Mouse (Mus musculus) limb, embryonic 14.5 days (tissue): Measurements from ENCODE around the gene Nfe2l1. TPM values are rescaled to one million over a fixed set of nuclear protein-coding genes. Genes with fewer than 3 reads are reported as not detected.

Source experiments
- ATAC-seq: fragments of 200-750 bp; cut with Nextera tagmentation; 2 replicates; pipeline ENCODE4 v1.8.0; 2017; ENCODE audit warnings: low read depth, moderate number of reproducible peaks, moderate TSS enrichment; ENCODE audit not compliant: low FRiP score
- DNase-seq: peaks from one replicate; pipeline ENCODE4 v3.0.0-alpha.2; 2015; ENCODE audit warnings: low spot score
- H3K27ac ChIP-seq: fragments of 300-500 bp; sonication (generic); replicated peaks from 2 replicates; pipeline ENCODE4 v1.5.1; 2014; ENCODE audit warnings: low read depth, mild to moderate bottlenecking, low read length, moderate library complexity, mixed read lengths
- H3K27me3 ChIP-seq: fragments of 300-500 bp; sonication (generic); 2 replicates; pipeline ENCODE4 v1.6.1; 2014; ENCODE audit warnings: low read length, mixed read lengths; ENCODE audit not compliant: control insufficient read depth, insufficient read depth
- H3K36me3 ChIP-seq: fragments of 300-500 bp; sonication (generic); 2 replicates; pipeline ENCODE4 v1.6.1; 2014; ENCODE audit warnings: mild to moderate bottlenecking, low read length, moderate library complexity, mixed read lengths; ENCODE audit not compliant: control insufficient read depth, insufficient read depth
- H3K4me1 ChIP-seq: fragments of 300-500 bp; sonication (generic); 2 replicates; pipeline ENCODE4 v1.6.1; 2014; ENCODE audit warnings: antibody characterized with exemption, low read length, mixed read lengths; ENCODE audit not compliant: control insufficient read depth, insufficient read depth
- H3K4me2 ChIP-seq: fragments of 300-500 bp; sonication (generic); replicated peaks from 2 replicates; pipeline ENCODE4 v1.6.1; 2014; ENCODE audit warnings: low read depth, mild to moderate bottlenecking, low read length, moderate library complexity; ENCODE audit not compliant: severe bottlenecking
- H3K4me3 ChIP-seq: fragments of 300-500 bp; sonication (generic); replicated peaks from 2 replicates; pipeline ENCODE4 v1.5.1; 2014; ENCODE audit warnings: low read length
- H3K9ac ChIP-seq: fragments of 300-500 bp; sonication (generic); 2 replicates; pipeline ENCODE4 v1.6.1; 2014; ENCODE audit warnings: mild to moderate bottlenecking, low read depth, low read length, moderate library complexity; ENCODE audit not compliant: severe bottlenecking
- H3K9me3 ChIP-seq: fragments of 300-500 bp; sonication (generic); 2 replicates; pipeline ENCODE4 v1.6.1; 2016; ENCODE audit warnings: low read length; ENCODE audit not compliant: control insufficient read depth
- POLR2A ChIP-seq: fragments of 200-500 bp; IDR thresholded peaks from 2 replicates; pipeline ENCODE4 v1.8.0; 2012; ENCODE audit warnings: inconsistent platforms, mild to moderate bottlenecking, moderate library complexity, borderline replicate concordance; ENCODE audit not compliant: insufficient read depth, insufficient read length; ENCODE audit errors: extremely low read depth
- WGBS: fragments of 180-500 bp; shearing (Covaris S2); extraction: QIAGEN DNeasy Blood & Tissue Kit; methylation state at CpG from one replicate; pipeline ENCODE4 v1.1.7; 2014; 5-methylcytosine and 5-hydroxymethylcytosine counted together
- polyA plus RNA-seq, 2 experiments: library from polyadenylated mRNA; depleted of rRNA in 1 of 2; stranded (reverse) in 1 of 2; unstranded in 1 of 2; fragments of >200 nt; fragmentation: Nextera tagmentation in 1 of 2; extraction: Ambion mirVana in 1 of 2; gene quantifications; 2 replicates each; pipeline versions ENCODE4 v1.2.1 to v1.2.3; 2012 to 2014

Gene Nfe2l1
- polyA plus RNA-seq, 2 experiments: 42.0 to 94.5 TPM

GRCm38 (mm10) chr11:96830539-96831216 lies 910 bp upstream of the Nfe2l1 start:
- WGBS: 22% methylated on average over 13 of the region's 13 CpGs
- peak overlapping the region; percentile 61 for H3K4me2 ChIP-seq
- peaks cover 25% of the 10 kb centered on the region; the same call in 1 of the 2 replicates for H3K4me1 ChIP-seq
- H3K27ac ChIP-seq: peak overlapping the region; percentile 93
- no peaks in the 10 kb centered on the region for H3K9me3 ChIP-seq
- peak overlapping the region; percentile 76 for H3K9ac ChIP-seq
- DNase-seq (no peak), ATAC-seq (no peak)
- H3K27me3 ChIP-seq: no peaks in the 10 kb centered on the region
- peak overlapping the region; percentile 89 for H3K4me3 ChIP-seq
- no peak for TF ChIP-seq POLR2A
- peaks cover 15% of the 10 kb centered on the region for H3K36me3 ChIP-seq

GRCm38 (mm10) chr11:96829403-96829812 lies 360 bp downstream of the Nfe2l1 start:
- Histone ChIP-seq H3K27ac (peak overlapping the region; percentile 95), H3K4me1 (peaks cover 37% of the 10 kb centered on the region), H3K4me3 (peak overlapping the region; percentile 89), H3K27me3 (no peaks in the 10 kb centered on the region), H3K36me3 (peaks cover 17% of the 10 kb centered on the region), H3K9ac (peak overlapping the region; percentile 85), H3K4me2 (peak overlapping the region; percentile 66), H3K9me3 (no peaks in the 10 kb centered on the region)
- TF ChIP-seq POLR2A: no peak
- DNase-seq (peak; percentile 77), ATAC-seq (peak; percentile 58)
- 0% methylated on average over 28 of the region's 33 CpGs for WGBS

DNA sequence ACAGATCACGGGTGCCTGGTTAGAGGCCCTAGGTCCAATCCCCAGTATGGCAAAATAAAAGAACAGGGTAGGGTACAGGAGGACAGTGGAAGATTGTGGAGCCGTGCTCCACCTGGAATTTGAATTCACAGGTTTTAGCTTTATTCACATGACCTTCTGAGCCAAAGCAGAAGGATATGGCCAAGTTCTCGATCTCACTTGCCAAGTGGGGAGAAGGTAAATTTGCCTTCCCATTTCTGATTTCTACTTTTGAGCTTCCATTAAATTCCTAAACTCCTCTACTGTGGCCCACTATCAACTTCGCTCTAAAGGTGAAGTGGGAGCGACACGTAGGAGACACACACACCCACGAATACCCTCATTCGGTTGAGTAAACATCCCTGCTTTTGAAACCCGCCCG lies 887 bp downstream of the Nfe2l1 start:
- no peak for TF ChIP-seq POLR2A
- Histone ChIP-seq H3K4me1 (peaks cover 40% of the 10 kb centered on the region), H3K9me3 (no peaks in the 10 kb centered on the region), H3K9ac (peak overlapping the region; percentile 85), H3K27me3 (no peaks in the 10 kb centered on the region), H3K4me3 (peak overlapping the region; percentile 89), H3K36me3 (peaks cover 17% of the 10 kb centered on the region), H3K27ac (peak overlapping the region; percentile 95; the same call in 1 of the 2 replicates), H3K4me2 (peak overlapping the region; percentile 66)
- no peak for ATAC-seq
- WGBS: 12% methylated on average over 10 of the region's 10 CpGs
- DNase-seq: no peak

DNA sequence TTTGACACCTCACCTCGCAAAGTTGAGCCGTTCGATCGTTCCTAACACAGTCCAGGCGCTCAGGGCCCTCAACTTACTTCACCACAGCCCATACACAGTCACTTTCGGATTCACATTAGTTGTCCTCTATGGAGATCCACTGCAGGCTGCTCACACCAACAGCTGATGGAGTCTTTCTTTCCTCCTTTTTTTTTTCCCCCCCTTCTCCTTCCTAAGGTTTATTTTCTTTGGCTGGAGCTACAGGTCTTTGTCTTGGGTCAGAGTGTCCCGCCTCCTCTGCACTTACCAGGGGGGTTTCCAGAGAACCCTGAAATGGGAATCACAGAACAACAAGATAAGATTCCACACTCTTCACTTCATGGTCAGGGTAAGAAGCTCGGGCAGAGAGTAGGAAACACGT lies 1.9 kb downstream of the Nfe2l1 start:
- ATAC-seq (no peak), DNase-seq (no peak)
- peaks cover 19% of the 10 kb centered on the region for H3K36me3 ChIP-seq
- WGBS: 74% methylated on average over 9 of the region's 9 CpGs
- no peak overlapping the region for H3K4me3 ChIP-seq
- H3K9ac ChIP-seq: no peak overlapping the region
- TF ChIP-seq POLR2A: no peak
- H3K27ac ChIP-seq: no peak overlapping the region
- no peaks in the 10 kb centered on the region for H3K27me3 ChIP-seq
- no peaks in the 10 kb centered on the region for H3K9me3 ChIP-seq
- peak overlapping the region; percentile 66 for H3K4me2 ChIP-seq
- H3K4me1 ChIP-seq: peaks cover 49% of the 10 kb centered on the region

- peaks cover 50% of the 10 kb centered on the region for H3K4me1 ChIP-seq
- no peak overlapping the region for H3K4me3 ChIP-seq
- H3K9me3 ChIP-seq: no peaks in the 10 kb centered on the region
- ATAC-seq: no peak
- no peak overlapping the region for H3K27ac ChIP-seq
- 83% methylated on average over 12 of the region's 12 CpGs for WGBS
- H3K36me3 ChIP-seq: peaks cover 27% of the 10 kb centered on the region
- peak overlapping the region; percentile 4 for H3K4me2 ChIP-seq
- H3K27me3 ChIP-seq: no peaks in the 10 kb centered on the region
- H3K9ac ChIP-seq: no peak overlapping the region
- no peak for TF ChIP-seq POLR2A
- no peak for DNase-seq
Observed at GRCm38 (mm10) chr11:96827062-96827581, 2.6 kb downstream of the Nfe2l1 start.
